Comparison of ENCODE assay signal across 14 mouse cellular contexts in genomic region chr2:51047520-51047919, GRCm38 (mm10).
"Had no signal": no experiment of that assay in that cellular context is flagged by ENCODE, and none has a peak within 500 bp of the region (broad histone marks: within the 10 kb centered on the region; RNA-seq: fewer than 3 reads in every experiment).

No protein-coding gene starts in this region.

- H3K4me2 ChIP-seq: limb, embryonic 12.5 days; liver, embryonic 13.5 days; lung, embryonic 15.5 days; midbrain, embryonic 13.5 days; neural tube, embryonic 15.5 days had no signal

- H3K4me1 ChIP-seq: liver, embryonic 13.5 days; lung, embryonic 15.5 days; neural tube, embryonic 15.5 days had no signal

- H3K4me3 ChIP-seq: layer of hippocampus, adult 2 months; limb, embryonic 12.5 days; liver, embryonic 13.5 days; lung, embryonic 15.5 days; midbrain, embryonic 13.5 days; myocyte; neural tube, embryonic 15.5 days had no signal

- H3K9me3 ChIP-seq: limb, embryonic 12.5 days; liver, embryonic 13.5 days; lung, embryonic 15.5 days; midbrain, embryonic 13.5 days; neural tube, embryonic 15.5 days had no signal

- H3K9ac ChIP-seq: limb, embryonic 12.5 days; liver, embryonic 13.5 days; liver, postnatal 0 days; lung, embryonic 15.5 days; midbrain, embryonic 13.5 days; neural tube, embryonic 15.5 days had no signal

- H3K27me3 ChIP-seq: limb, embryonic 12.5 days; liver, embryonic 13.5 days; lung, embryonic 15.5 days; midbrain, embryonic 13.5 days; neural tube, embryonic 15.5 days had no signal

- H3K36me3 ChIP-seq: limb, embryonic 12.5 days; liver, embryonic 13.5 days; lung, embryonic 15.5 days; midbrain, embryonic 13.5 days; neural tube, embryonic 15.5 days had no signal

- H3K27ac ChIP-seq: layer of hippocampus, adult 2 months; limb, embryonic 12.5 days; liver, embryonic 13.5 days; lung, embryonic 15.5 days; midbrain, embryonic 13.5 days; neural tube, embryonic 15.5 days had no signal

- DNase-seq: kidney, postnatal 10 days; kidney, postnatal 4 days; liver; liver, embryonic 13.5 days; liver, postnatal 0 days; lung, postnatal 14 days; thymus, adult 2 months; thymus, postnatal 25 days had no signal

- ATAC-seq: liver, postnatal 0 days; midbrain, embryonic 13.5 days had no signal
